Mouse (Mus musculus) stomach, embryonic 16.5 days (tissue): ENCODE results near the gene Pde8a. TPM values are rescaled to one million over a fixed set of nuclear protein-coding genes. Genes with fewer than 3 reads are reported as not detected.

Experiments used
- ATAC-seq: fragments of 200-750 bp; cut with Nextera tagmentation; 2 replicates; pipeline ENCODE4 v1.8.0; 2017; ENCODE audit warnings: moderate number of reproducible peaks, moderate TSS enrichment; ENCODE audit not compliant: insufficient read depth, low FRiP score
- H3K27ac ChIP-seq: fragments of 300-500 bp; sonication (generic); 2 replicates; pipeline ENCODE4 v1.5.1; 2014; ENCODE audit warnings: low read length
- H3K27me3 ChIP-seq: fragments of 300-500 bp; sonication (generic); 2 replicates; pipeline ENCODE4 v1.6.1; 2014; ENCODE audit warnings: low read length, control low read depth, mixed read lengths; ENCODE audit not compliant: control insufficient read depth, insufficient read depth
- H3K36me3 ChIP-seq: fragments of 300-500 bp; sonication (generic); 2 replicates; pipeline ENCODE4 v1.6.1; 2014; ENCODE audit warnings: low read length; ENCODE audit not compliant: control insufficient read depth, insufficient read depth
- H3K4me1 ChIP-seq: fragments of 300-500 bp; sonication (generic); 2 replicates; pipeline ENCODE4 v1.6.1; 2014; ENCODE audit warnings: low read length, control low read depth, mixed read lengths; ENCODE audit not compliant: control insufficient read depth, insufficient read depth
- H3K4me2 ChIP-seq: fragments of 300-500 bp; sonication (generic); 2 replicates; pipeline ENCODE4 v1.6.1; 2014; ENCODE audit warnings: low read depth, low read length, mixed read lengths
- H3K4me3 ChIP-seq: fragments of 300-500 bp; sonication (generic); replicated peaks from 2 replicates; pipeline ENCODE4 v1.5.1; 2014; ENCODE audit warnings: mild to moderate bottlenecking, low read length
- H3K9ac ChIP-seq: fragments of 300-500 bp; sonication (generic); 2 replicates; pipeline ENCODE4 v1.6.1; 2014; ENCODE audit warnings: low read length
- H3K9me3 ChIP-seq: fragments of 300-500 bp; sonication (generic); replicated peaks from 2 replicates; pipeline ENCODE4 v1.6.1; 2016; ENCODE audit warnings: low read length, control low read depth; ENCODE audit not compliant: control insufficient read depth
- WGBS: fragments of 180-500 bp; shearing (Covaris S2); extraction: QIAGEN DNeasy Blood & Tissue Kit; methylation state at CpG from one replicate; pipeline ENCODE4 v1.1.7; 2014; 5-methylcytosine and 5-hydroxymethylcytosine counted together
- polyA plus RNA-seq: library from polyadenylated mRNA; unstranded; fragments of >200 nt; fragmentation: Nextera tagmentation; extraction: Ambion mirVana; gene quantifications from 2 replicates; pipeline ENCODE4 v1.2.1, GENCODE M21; 2015

Gene Pde8a
- polyA plus RNA-seq, 1 experiment from 2014 or later = 3.0 TPM

- Histone ChIP-seq H3K9me3 (no peaks in the 10 kb centered on the region), H3K27me3 (no peaks in the 10 kb centered on the region), H3K4me1 (no peaks in the 10 kb centered on the region), H3K27ac (peak overlapping the region; percentile 67), H3K4me2 (no peak overlapping the region), H3K36me3 (peaks cover 10% of the 10 kb centered on the region), H3K4me3 (no peak overlapping the region), H3K9ac (no peak overlapping the region)
- 82% methylated on average over 18 of the region's 18 CpGs for WGBS
- ATAC-seq = no peak
Measured at GRCm38 (mm10) chr7:81335705-81336431, 122.5 kb downstream of the Pde8a start.

GRCm38 (mm10) chr7:81336432-81336786, 123.0 kb downstream of the Pde8a start:
- Histone ChIP-seq H3K4me3 (no peak overlapping the region), H3K9ac (no peak overlapping the region), H3K27ac (peak overlapping the region; percentile 67), H3K27me3 (no peaks in the 10 kb centered on the region), H3K36me3 (peaks cover 10% of the 10 kb centered on the region), H3K9me3 (no peaks in the 10 kb centered on the region), H3K4me1 (no peaks in the 10 kb centered on the region), H3K4me2 (no peak overlapping the region)
- 43% methylated on average over 8 of the region's 8 CpGs for WGBS
- no peak for ATAC-seq

- no peak overlapping the region for H3K4me3 ChIP-seq
- 94% methylated on average over 21 of the region's 21 CpGs for WGBS
- no peak overlapping the region for H3K27ac ChIP-seq
- H3K27me3 ChIP-seq = no peaks in the 10 kb centered on the region
- peaks cover 17% of the 10 kb centered on the region for H3K36me3 ChIP-seq
- no peak overlapping the region for H3K9ac ChIP-seq
- H3K4me1 ChIP-seq = peaks cover 7% of the 10 kb centered on the region
- no peaks in the 10 kb centered on the region for H3K9me3 ChIP-seq
- H3K4me2 ChIP-seq = no peak overlapping the region
- ATAC-seq = no peak
Measured at GRCm38 (mm10) chr7:81337785-81338521, 124.6 kb downstream of the Pde8a start.

GRCm38 (mm10) chr7:81338522-81338873, 125.1 kb downstream of the Pde8a start:
- Histone ChIP-seq H3K4me3 (no peak overlapping the region), H3K4me1 (peaks cover 13% of the 10 kb centered on the region), H3K4me2 (no peak overlapping the region), H3K9me3 (no peaks in the 10 kb centered on the region), H3K27ac (no peak overlapping the region), H3K36me3 (peaks cover 21% of the 10 kb centered on the region), H3K9ac (no peak overlapping the region), H3K27me3 (no peaks in the 10 kb centered on the region)
- 78% methylated on average over 3 of the region's 3 CpGs for WGBS
- no peak for ATAC-seq

- Histone ChIP-seq H3K9ac (no peak overlapping the region), H3K4me1 (peaks cover 19% of the 10 kb centered on the region), H3K4me3 (no peak overlapping the region), H3K9me3 (no peaks in the 10 kb centered on the region), H3K27ac (peak overlapping the region; percentile 60; the same call in 1 of the 2 replicates), H3K36me3 (peaks cover 21% of the 10 kb centered on the region), H3K27me3 (no peaks in the 10 kb centered on the region), H3K4me2 (no peak overlapping the region)
- peak; percentile 35; the same call in 1 of the 2 replicates for ATAC-seq
- WGBS = 76% methylated on average over 4 of the region's 4 CpGs
Measured at GRCm38 (mm10) chr7:81339783-81340182, 126.4 kb downstream of the Pde8a start.

GRCm38 (mm10) chr7:81341563-81341962, 128.2 kb downstream of the Pde8a start:
- Histone ChIP-seq H3K9ac (no peak overlapping the region), H3K4me1 (peaks cover 19% of the 10 kb centered on the region), H3K27ac (no peak overlapping the region), H3K4me3 (no peak overlapping the region), H3K4me2 (no peak overlapping the region), H3K9me3 (no peaks in the 10 kb centered on the region), H3K27me3 (no peaks in the 10 kb centered on the region), H3K36me3 (peaks cover 17% of the 10 kb centered on the region)
- WGBS = 45% methylated on average over 3 of the region's 3 CpGs
- ATAC-seq = no peak

- H3K27ac ChIP-seq = no peak overlapping the region
- H3K27me3 ChIP-seq = no peaks in the 10 kb centered on the region
- H3K9me3 ChIP-seq = no peaks in the 10 kb centered on the region
- H3K4me1 ChIP-seq = peaks cover 19% of the 10 kb centered on the region
- peaks cover 17% of the 10 kb centered on the region for H3K36me3 ChIP-seq
- H3K4me3 ChIP-seq = peak overlapping the region; percentile 74
- H3K9ac ChIP-seq = peak overlapping the region; percentile 90
- WGBS = 56% methylated on average over 8 of the region's 8 CpGs
- ATAC-seq = no peak
- H3K4me2 ChIP-seq = peak overlapping the region; percentile 85
Measured at GRCm38 (mm10) chr7:81342356-81343094, 129.1 kb downstream of the Pde8a start.

- ATAC-seq = no peak
- H3K9me3 ChIP-seq = no peaks in the 10 kb centered on the region
- WGBS = 27% methylated on average over 8 of the region's 8 CpGs
- H3K4me1 ChIP-seq = peaks cover 19% of the 10 kb centered on the region
- no peaks in the 10 kb centered on the region for H3K27me3 ChIP-seq
- peak overlapping the region; percentile 74 for H3K4me3 ChIP-seq
- peak overlapping the region; percentile 85 for H3K4me2 ChIP-seq
- H3K27ac ChIP-seq = no peak overlapping the region
- H3K36me3 ChIP-seq = peaks cover 17% of the 10 kb centered on the region
- peak overlapping the region; percentile 90 for H3K9ac ChIP-seq
Measured at GRCm38 (mm10) chr7:81343316-81343715, 129.9 kb downstream of the Pde8a start.

- Histone ChIP-seq H3K36me3 (peaks cover 17% of the 10 kb centered on the region), H3K4me3 (peak overlapping the region; percentile 74), H3K27ac (peak overlapping the region; percentile 9; the same call in 1 of the 2 replicates), H3K4me2 (peak overlapping the region; percentile 85), H3K9me3 (no peaks in the 10 kb centered on the region), H3K9ac (peak overlapping the region; percentile 90), H3K4me1 (peaks cover 19% of the 10 kb centered on the region), H3K27me3 (no peaks in the 10 kb centered on the region)
- WGBS = 5% methylated on average over 10 of the region's 10 CpGs
- ATAC-seq = no peak
Measured at GRCm38 (mm10) chr7:81343831-81344230, 130.4 kb downstream of the Pde8a start.
